Mouse (Mus musculus) frontal cortex, postnatal 36 days (tissue): ENCODE measurements around the gene Atg16l1.
A peak's percentile ranks its signal among the peaks of the same experiment; 100 is the strongest.
"Not testable (repeated sequence)": the region's sequence is repeated elsewhere in the genome, so short reads cannot be mapped to it uniquely, and the experiment has no call there.

Experiments used
- DNase-seq, 2 experiments: peaks; one replicate each; pipeline ENCODE4 v3.0.0; 2022; ENCODE audit warnings: low spot score in 2 of 2

The Atg16l1 gene

DNA sequence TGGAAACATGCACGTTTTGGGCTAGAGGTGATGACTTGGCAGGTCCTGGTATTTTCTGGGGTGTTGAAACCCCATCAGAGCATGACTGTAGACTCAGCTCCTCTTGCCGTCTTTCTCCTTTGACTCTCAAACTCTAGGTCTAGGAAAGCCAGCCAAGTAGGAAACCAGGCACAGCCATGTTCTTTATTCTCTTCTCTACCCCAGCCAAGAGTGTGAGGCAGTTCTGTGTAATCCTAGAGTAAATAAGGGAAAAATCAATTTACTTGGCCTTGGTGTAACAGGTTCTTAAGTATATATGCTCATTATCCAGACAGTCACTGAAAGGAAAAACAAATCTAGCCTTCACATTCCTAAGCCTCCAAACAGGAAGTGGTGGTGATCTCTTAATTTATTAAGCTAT, 17.7 kb downstream of the Atg16l1 start:
- no peak for DNase-seq

GRCm38 (mm10) chr1:87774845-87775244, 19.2 kb downstream of the Atg16l1 start:
- no peak for DNase-seq

DNA sequence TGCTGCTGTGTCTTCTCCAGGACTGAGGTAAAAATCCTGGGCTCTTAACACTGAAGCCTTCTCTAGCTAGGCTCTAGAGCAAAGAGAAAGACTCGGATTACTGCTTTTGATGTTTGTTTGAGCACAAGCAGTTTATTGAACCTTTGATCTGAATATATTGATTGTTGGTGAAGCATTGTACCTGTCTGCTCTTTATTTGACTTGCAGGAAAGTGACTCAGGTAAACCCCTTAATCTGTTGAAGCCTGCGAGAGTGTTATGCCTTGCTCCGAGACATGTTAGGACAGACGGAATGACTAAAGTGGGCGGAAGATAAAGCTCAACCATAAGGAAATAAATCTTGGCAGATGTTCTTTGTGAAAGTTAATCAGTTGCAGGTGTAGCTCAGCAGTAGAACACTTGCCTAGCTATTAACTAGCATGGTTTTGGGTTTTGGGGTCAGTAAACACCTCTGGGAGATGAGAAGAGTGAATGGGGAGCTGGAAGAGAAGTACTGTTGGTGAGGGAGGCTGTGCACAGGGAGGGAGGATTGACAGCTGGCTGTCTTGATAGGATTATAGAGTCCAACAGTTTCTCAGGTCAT, 23.6 kb downstream of the Atg16l1 start:
- no peak for DNase-seq

- DNase-seq: no peak
Measured at GRCm38 (mm10) chr1:87785703-87786102, 30.0 kb downstream of the Atg16l1 start.

GRCm38 (mm10) chr1:87786251-87786650, 30.6 kb downstream of the Atg16l1 start:
- peak; percentile 68 to 78 for DNase-seq

GRCm38 (mm10) chr1:87789665-87790064, 34.0 kb downstream of the Atg16l1 start:
- no peak for DNase-seq

DNA sequence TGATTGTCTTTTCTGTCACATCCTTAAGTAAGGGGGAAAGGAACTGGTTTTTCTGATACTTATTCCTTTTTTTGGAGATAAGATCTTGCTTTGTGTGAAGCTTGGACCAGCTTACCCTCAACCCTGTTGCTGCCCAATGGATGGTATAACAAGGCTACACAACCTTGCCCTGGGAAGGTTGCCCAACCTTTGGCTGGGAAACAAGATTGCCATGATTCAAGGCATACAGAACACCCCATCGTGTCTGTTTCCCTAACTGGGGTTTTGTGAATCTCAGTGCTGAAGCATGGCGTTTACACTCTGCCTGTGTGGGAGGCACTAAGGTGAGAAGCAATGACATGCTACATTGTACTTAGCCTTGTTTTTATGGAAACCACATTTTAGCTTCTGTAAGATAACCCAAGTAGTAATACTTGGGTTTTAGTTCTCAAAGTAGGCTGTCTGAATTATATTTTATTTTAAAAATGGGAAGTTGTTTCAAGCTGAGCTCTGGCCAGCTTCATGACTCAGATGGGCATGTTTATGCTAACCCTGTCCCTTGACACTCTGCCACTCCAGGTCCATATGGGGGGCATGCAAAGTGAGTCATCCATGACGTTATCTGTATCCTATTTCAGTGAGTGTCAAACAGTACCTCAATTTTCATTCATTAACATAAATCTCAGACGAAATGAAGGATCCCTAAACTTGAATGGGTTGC, 36.9 kb downstream of the Atg16l1 start:
- no peak for DNase-seq

- DNase-seq: no peak
Measured at GRCm38 (mm10) chr1:87793138-87793449, 37.4 kb downstream of the Atg16l1 start.

DNA sequence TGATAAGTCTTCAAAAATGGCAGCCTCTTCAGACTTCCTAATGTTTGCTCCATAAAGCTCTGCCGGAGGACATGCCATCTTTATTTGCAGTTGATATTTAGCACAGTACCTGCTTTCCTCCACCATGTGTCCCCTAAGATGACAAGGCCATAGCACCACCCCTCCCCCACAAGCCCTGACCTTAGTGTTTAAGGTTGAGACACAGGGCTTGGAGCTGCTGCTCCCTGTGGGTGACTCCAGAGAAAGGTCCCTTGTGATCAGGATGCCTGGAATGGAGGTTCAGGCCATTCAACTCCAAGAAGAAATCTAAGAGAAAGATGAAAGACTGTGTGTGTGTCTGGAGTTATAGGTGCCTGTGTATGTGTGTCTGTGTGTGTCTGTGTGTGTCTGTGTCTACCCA, 42.0 kb downstream of the Atg16l1 start:
- no peak for DNase-seq

- DNase-seq: peak in 1 of 2 experiments; percentile 47
Measured at GRCm38 (mm10) chr1:87798306-87798705, 42.6 kb downstream of the Atg16l1 start.

GRCm38 (mm10) chr1:87803576-87803975, 47.9 kb downstream of the Atg16l1 start, which contains the start of gene Sag:
Sag (plus strand) TSS chr1:87803680.
- no peak for DNase-seq

GRCm38 (mm10) chr1:87807751-87808150, 52.1 kb downstream of the Atg16l1 start:
- no peak for DNase-seq

- no peak for DNase-seq
Measured at GRCm38 (mm10) chr1:87811391-87811790, 55.7 kb downstream of the Atg16l1 start.

DNA sequence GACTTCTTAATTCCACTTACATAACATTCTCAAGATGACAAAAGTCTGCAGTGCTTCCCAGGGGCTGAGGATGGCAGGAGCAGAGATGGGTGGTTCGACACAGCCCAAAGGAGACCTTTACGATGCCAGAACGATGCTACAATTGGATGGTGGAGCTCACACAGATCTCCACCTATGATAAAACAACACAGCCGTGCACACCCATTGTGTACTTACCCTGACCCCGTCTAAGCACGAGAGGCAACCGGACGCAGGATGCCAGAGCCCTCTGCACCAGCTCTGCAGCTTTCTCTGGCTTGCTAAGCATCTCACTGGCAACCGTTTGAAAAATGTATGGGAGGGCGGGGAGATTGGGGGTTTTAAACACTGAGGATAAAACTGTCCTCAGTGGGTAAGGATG, 56.4 kb downstream of the Atg16l1 start:
- DNase-seq: no peak

GRCm38 (mm10) chr1:87813155-87813554, 57.5 kb downstream of the Atg16l1 start:
- peak; percentile 57 to 70 for DNase-seq

DNA sequence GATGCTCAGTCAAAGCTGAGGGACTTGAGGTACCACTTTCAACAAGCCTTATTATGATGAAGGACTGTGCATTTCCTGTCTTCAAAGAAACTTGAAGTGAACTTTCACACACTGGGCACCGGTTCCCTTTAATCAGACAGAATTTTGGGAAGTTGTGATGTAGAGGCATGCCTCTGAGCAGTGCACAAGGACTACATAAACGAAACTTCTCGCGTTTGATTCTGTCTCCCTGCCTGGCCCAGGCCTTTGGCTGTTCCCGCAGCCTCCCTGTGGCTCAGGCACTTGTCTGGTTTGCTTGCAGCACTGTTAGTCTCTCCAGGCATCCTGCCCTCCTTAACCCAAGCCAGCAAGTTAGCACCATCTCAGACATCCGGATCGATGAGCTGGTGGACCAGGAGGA, 58.0 kb downstream of the Atg16l1 start:
- DNase-seq: no peak

DNA sequence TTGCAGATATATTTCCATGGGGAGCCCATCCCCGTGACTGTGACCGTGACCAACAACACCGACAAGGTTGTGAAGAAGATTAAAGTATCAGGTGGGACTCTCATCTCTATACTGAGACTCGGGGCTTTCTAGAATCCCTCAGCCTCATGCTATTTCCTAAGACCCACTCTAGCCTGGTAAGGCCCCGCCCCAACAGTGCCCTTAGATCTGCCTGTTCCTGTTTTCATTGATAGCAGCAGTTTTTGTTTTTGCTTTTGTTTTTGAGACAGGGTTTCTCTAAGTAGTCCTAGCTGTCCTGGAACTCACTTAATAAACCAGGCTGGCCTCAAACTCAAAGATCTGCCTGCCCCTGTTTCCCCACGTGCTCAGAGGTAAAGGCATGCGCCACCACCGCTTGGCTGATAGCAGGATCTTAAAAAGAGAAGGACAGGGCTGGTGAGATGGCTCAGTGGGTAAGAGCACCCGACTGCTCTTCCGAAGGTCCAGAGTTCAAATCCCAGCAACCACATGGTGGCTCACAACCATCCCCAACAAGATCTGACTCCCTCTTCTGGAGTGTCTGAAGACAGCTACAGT, 68.8 kb downstream of the Atg16l1 start:
- no peak for DNase-seq

DNA sequence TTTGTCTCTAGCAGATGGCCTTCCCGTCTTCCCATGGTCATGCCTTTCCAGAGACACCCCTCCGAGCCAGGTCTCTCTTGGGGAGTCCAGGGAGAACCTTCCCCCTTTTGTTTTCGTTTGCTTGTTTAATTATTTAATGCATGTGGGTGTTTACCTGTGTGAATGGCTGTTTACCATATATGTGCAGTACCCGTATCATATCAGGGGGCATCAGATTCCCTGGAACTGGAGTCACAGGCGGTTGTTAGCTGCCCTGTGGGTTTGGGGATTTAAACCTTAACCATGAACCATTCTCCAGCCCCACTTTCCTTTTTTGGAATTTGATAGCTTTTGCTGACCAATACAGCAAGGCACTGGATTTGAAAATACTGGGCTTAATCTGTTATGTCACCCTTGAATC, 69.6 kb downstream of the Atg16l1 start:
- DNase-seq: no peak

GRCm38 (mm10) chr1:87825991-87826390, 70.3 kb downstream of the Atg16l1 start:
- DNase-seq: no peak

DNA sequence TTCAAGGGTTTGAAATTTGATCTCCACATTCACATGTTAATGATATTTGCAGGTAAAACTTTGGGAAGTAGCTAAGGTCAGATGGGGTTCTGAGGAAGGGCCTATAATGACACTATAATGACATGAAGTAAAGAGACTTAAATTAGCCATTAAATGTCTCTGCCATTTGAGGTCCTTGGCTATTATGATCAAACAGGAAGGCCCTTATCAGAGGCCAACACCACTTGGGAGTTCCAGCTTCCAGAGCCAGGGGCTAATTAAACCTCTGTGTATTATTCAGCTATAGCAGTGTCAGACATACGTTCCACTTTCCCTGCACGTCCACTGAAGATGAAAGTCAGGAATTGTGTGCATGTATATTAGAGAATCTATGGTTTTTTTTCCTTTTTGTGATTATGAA, 70.8 kb downstream of the Atg16l1 start:
- DNase-seq: no peak

GRCm38 (mm10) chr1:87827476-87827875, 71.8 kb downstream of the Atg16l1 start:
- not testable (repeated sequence) for DNase-seq

DNA sequence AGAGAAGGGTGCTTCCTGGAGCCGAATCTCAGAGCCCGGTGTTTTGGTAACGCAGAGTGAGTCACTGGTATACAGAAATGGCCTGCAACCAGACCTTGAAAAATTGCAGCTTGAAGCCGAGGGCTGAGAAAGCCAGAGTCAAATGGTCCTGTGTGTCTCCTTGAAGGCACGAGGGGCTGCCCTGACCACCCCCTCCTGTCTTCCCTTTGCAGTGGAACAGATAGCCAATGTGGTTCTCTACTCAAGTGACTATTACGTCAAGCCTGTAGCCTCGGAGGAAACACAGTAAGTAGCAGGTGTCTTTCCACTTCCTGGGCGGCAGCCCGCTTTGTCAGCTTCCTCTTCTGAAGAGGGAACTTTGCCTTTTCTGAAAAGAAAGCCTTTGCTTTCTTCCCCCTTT, 72.5 kb downstream of the Atg16l1 start:
- no peak for DNase-seq

DNA sequence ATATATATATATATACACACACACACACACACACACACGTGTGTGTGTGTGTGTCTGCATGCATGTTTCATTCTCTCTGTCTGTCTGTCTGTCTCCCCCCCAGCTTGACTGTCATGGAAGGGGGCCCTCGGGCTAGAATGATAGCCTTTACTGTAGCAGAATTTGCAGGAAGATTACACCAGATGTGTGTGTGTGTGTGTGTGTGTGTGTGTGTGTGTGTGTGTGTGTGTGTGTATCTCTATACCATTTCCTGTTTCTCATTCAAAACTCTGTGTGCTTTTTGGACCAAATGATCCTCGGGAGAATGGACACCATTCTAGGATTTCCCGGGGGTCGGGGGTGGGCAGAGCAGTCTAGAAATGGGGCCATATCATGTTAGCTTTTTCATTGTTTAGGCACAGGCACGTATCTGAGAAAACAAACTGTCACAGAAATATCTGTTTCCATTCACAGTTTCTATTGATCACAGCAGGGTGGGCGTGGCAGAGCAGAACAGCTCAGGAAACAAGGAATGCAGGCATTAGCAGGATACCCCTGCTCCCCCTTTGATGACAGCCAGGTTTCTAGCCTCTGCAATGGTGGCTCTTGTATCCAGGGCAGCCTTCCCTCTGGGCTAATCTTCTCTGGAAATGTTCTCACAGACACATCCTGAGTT, 73.4 kb downstream of the Atg16l1 start:
- DNase-seq: no peak
